Mouse (Mus musculus) kidney, postnatal 0 days (tissue): ENCODE results near the gene Nkx2-5. TPM values are rescaled to one million over a fixed set of nuclear protein-coding genes. Genes with fewer than 3 reads are reported as not detected.

ENCODE experiments used
- ATAC-seq: fragments of 200-750 bp; cut with Nextera tagmentation; replicated peaks from 2 replicates; pipeline ENCODE4 v1.8.0; 2017; ENCODE audit warnings: low read depth, moderate number of reproducible peaks, moderate TSS enrichment, moderate library complexity; ENCODE audit not compliant: low FRiP score
- DNase-seq: peaks from one replicate; pipeline ENCODE4 v3.0.0-alpha.2; 2016; ENCODE audit warnings: low spot score
- H3K27ac ChIP-seq: fragments of 300-500 bp; sonication (generic); 2 replicates; pipeline ENCODE4 v1.5.1; 2014; ENCODE audit warnings: mild to moderate bottlenecking
- H3K27me3 ChIP-seq: fragments of 300-500 bp; sonication (generic); 2 replicates; pipeline ENCODE4 v1.6.1; 2014; ENCODE audit warnings: low read length, mixed read lengths; ENCODE audit not compliant: insufficient read depth
- H3K36me3 ChIP-seq: fragments of 300-500 bp; sonication (generic); 2 replicates; pipeline ENCODE4 v1.6.1; 2014; ENCODE audit warnings: low read length, mixed read lengths; ENCODE audit not compliant: insufficient read depth
- H3K4me1 ChIP-seq: fragments of 300-500 bp; sonication (generic); replicated peaks from 2 replicates; pipeline ENCODE4 v1.6.1; 2014; ENCODE audit warnings: antibody characterized with exemption, low read length, mixed read lengths; ENCODE audit not compliant: insufficient read depth
- H3K4me2 ChIP-seq: fragments of 300-500 bp; sonication (generic); 2 replicates; pipeline ENCODE4 v1.6.1; 2014; ENCODE audit warnings: mild to moderate bottlenecking, low read length, moderate library complexity, mixed read lengths
- H3K4me3 ChIP-seq: fragments of 300-500 bp; sonication (generic); replicated peaks from 2 replicates; pipeline ENCODE4 v1.5.1; 2014; ENCODE audit warnings: low read depth, low read length
- H3K9ac ChIP-seq: fragments of 300-500 bp; sonication (generic); 2 replicates; pipeline ENCODE4 v1.6.1; 2014; ENCODE audit warnings: low read depth, low read length
- H3K9me3 ChIP-seq: fragments of 300-500 bp; sonication (generic); replicated peaks from 2 replicates; pipeline ENCODE4 v1.6.1; 2016; ENCODE audit warnings: low read length, inconsistent platforms, mixed read lengths
- CTCF ChIP-seq: IDR thresholded peaks from 2 replicates; pipeline ENCODE4 v1.5.1; 2016; ENCODE audit warnings: antibody characterized with exemption, low read depth, mild to moderate bottlenecking, moderate library complexity
- WGBS: fragments of 180-500 bp; shearing (Covaris S2); extraction: QIAGEN DNeasy Blood & Tissue Kit; methylation state at CpG from one replicate; pipeline ENCODE4 v1.1.7; 2014; 5-methylcytosine and 5-hydroxymethylcytosine counted together
- polyA plus RNA-seq: library from polyadenylated mRNA; unstranded; fragments of >200 nt; fragmentation: Nextera tagmentation; extraction: Ambion mirVana; gene quantifications from 2 replicates; pipeline ENCODE4 v1.2.1, GENCODE M21; 2015

Nkx2-5 gene
- polyA plus RNA-seq, 1 experiment from 2014 or later = not detected

- Histone ChIP-seq H3K4me1 (no peaks in the 10 kb centered on the region), H3K36me3 (peaks cover 47% of the 10 kb centered on the region), H3K27ac (no peak overlapping the region), H3K9me3 (no peaks in the 10 kb centered on the region), H3K27me3 (no peaks in the 10 kb centered on the region), H3K9ac (no peak overlapping the region), H3K4me3 (no peak overlapping the region), H3K4me2 (no peak overlapping the region)
- DNase-seq (no peak), ATAC-seq (no peak)
- TF ChIP-seq CTCF = no peak
- 89% methylated on average over 15 of the region's 15 CpGs for WGBS
These were observed 52.7 kb downstream of the Nkx2-5 start for GRCm38 (mm10) chr17:26792096-26792495.

- Histone ChIP-seq H3K27ac (no peak overlapping the region), H3K9me3 (no peaks in the 10 kb centered on the region), H3K27me3 (no peaks in the 10 kb centered on the region), H3K36me3 (peaks cover 52% of the 10 kb centered on the region), H3K4me2 (no peak overlapping the region), H3K4me3 (no peak overlapping the region), H3K9ac (no peak overlapping the region), H3K4me1 (no peaks in the 10 kb centered on the region)
- ATAC-seq (no peak), DNase-seq (no peak)
- 68% methylated on average over 7 of the region's 7 CpGs for WGBS
- TF ChIP-seq CTCF = no peak
These were observed 53.2 kb downstream of the Nkx2-5 start for GRCm38 (mm10) chr17:26791580-26791979.

- ATAC-seq = 0 out of 2 replicates have a peak, but pooled peaks have one; percentile 27
- TF ChIP-seq CTCF = no peak
- Histone ChIP-seq H3K4me3 (no peak overlapping the region), H3K27ac (no peak overlapping the region), H3K4me2 (no peak overlapping the region), H3K4me1 (no peaks in the 10 kb centered on the region), H3K9me3 (no peaks in the 10 kb centered on the region), H3K9ac (no peak overlapping the region), H3K27me3 (no peaks in the 10 kb centered on the region), H3K36me3 (peaks cover 58% of the 10 kb centered on the region)
- peak; percentile 75 for DNase-seq
- 71% methylated on average over 11 of the region's 11 CpGs for WGBS
These were observed 54.3 kb downstream of the Nkx2-5 start for GRCm38 (mm10) chr17:26790269-26791214.

- Histone ChIP-seq H3K27me3 (no peaks in the 10 kb centered on the region), H3K4me2 (no peak overlapping the region), H3K9me3 (no peaks in the 10 kb centered on the region), H3K36me3 (peaks cover 62% of the 10 kb centered on the region), H3K4me1 (no peaks in the 10 kb centered on the region), H3K4me3 (no peak overlapping the region), H3K27ac (no peak overlapping the region), H3K9ac (no peak overlapping the region)
- no peak for TF ChIP-seq CTCF
- ATAC-seq (no peak), DNase-seq (no peak)
- 88% methylated on average over 8 of the region's 8 CpGs for WGBS
These were observed 55.1 kb downstream of the Nkx2-5 start for GRCm38 (mm10) chr17:26789460-26790268.

- Histone ChIP-seq H3K27ac (no peak overlapping the region), H3K4me1 (no peaks in the 10 kb centered on the region), H3K9ac (no peak overlapping the region), H3K27me3 (no peaks in the 10 kb centered on the region), H3K9me3 (no peaks in the 10 kb centered on the region), H3K4me3 (no peak overlapping the region), H3K4me2 (no peak overlapping the region), H3K36me3 (peaks cover 62% of the 10 kb centered on the region)
- ATAC-seq (no peak), DNase-seq (no peak)
- WGBS = 95% methylated on average over 8 of the region's 8 CpGs
- TF ChIP-seq CTCF = no peak
These were observed 55.8 kb downstream of the Nkx2-5 start for GRCm38 (mm10) chr17:26788986-26789385.

Other genes with a start within 250 kb of the Nkx2-5 start
- gene Atp6v0e, start 181.8 kb downstream of the Nkx2-5 start, polyA plus RNA-seq = 459 and 492 TPM in 2 replicates
- gene Crebrf, start 129.4 kb downstream of the Nkx2-5 start, polyA plus RNA-seq = 13.8 and 17.6 TPM in 2 replicates
- 43.7 and 45.2 TPM in 2 replicates for gene Bnip1, start 63.9 kb downstream of the Nkx2-5 start, polyA plus RNA-seq
- gene Kifc5b, start 72.1 kb upstream of the Nkx2-5 start, polyA plus RNA-seq = 1.3 and 1.8 TPM in 2 replicates
- gene Phf1, start 88.0 kb upstream of the Nkx2-5 start, polyA plus RNA-seq = 8.8 and 9.8 TPM in 2 replicates
- gene Cuta, start 94.6 kb upstream of the Nkx2-5 start, polyA plus RNA-seq = 226 and 227 TPM in 2 replicates
- gene Syngap1, start 96.2 kb upstream of the Nkx2-5 start, polyA plus RNA-seq = 0.78 and 0.99 TPM in 2 replicates
- 11.1 and 12.1 TPM in 2 replicates for gene Zbtb9, start 128.2 kb upstream of the Nkx2-5 start, polyA plus RNA-seq
- 6.3 and 6.7 TPM in 2 replicates for gene Bak1, start 184.0 kb upstream of the Nkx2-5 start, polyA plus RNA-seq
- gene Itpr3, start 212.3 kb upstream of the Nkx2-5 start, polyA plus RNA-seq = 4.1 and 4.2 TPM in 2 replicates